Mouse (Mus musculus) embryonic facial prominence, embryonic 14.5 days (tissue): ENCODE data around the gene Myt1l. TPM values are rescaled to one million over a fixed set of nuclear protein-coding genes. Genes with fewer than 3 reads are reported as not detected.
A peak's percentile ranks its signal among the peaks of the same experiment; 100 is the strongest.

ENCODE experiments used
- ATAC-seq: fragments of 200-750 bp; cut with Nextera tagmentation; 2 replicates; pipeline ENCODE4 v1.8.0; 2017; ENCODE audit warnings: low read depth, moderate number of reproducible peaks, moderate TSS enrichment
- DNase-seq: peaks from one replicate; pipeline ENCODE4 v3.0.0-alpha.2; 2015; ENCODE audit warnings: low spot score
- H3K27ac ChIP-seq: fragments of 300-500 bp; sonication (generic); replicated peaks from 2 replicates; pipeline ENCODE4 v1.5.1; 2014; ENCODE audit warnings: low read depth, mild to moderate bottlenecking, low read length, moderate library complexity
- H3K27me3 ChIP-seq: fragments of 300-500 bp; sonication (generic); replicated peaks from 2 replicates; pipeline ENCODE4 v1.6.1; 2014; ENCODE audit warnings: low read length; ENCODE audit not compliant: control insufficient read depth, insufficient read depth
- H3K36me3 ChIP-seq: fragments of 300-500 bp; sonication (generic); 2 replicates; pipeline ENCODE4 v1.6.1; 2014; ENCODE audit warnings: low read length, mixed read lengths; ENCODE audit not compliant: control insufficient read depth, insufficient read depth
- H3K4me1 ChIP-seq: fragments of 300-500 bp; sonication (generic); 2 replicates; pipeline ENCODE4 v1.6.1; 2014; ENCODE audit warnings: antibody characterized with exemption, low read length; ENCODE audit not compliant: control insufficient read depth, insufficient read depth
- H3K4me2 ChIP-seq: fragments of 300-500 bp; sonication (generic); 2 replicates; pipeline ENCODE4 v1.6.1; 2014; ENCODE audit warnings: low read depth, mild to moderate bottlenecking, low read length, moderate library complexity, mixed read lengths
- H3K4me3 ChIP-seq: fragments of 300-500 bp; sonication (generic); 2 replicates; pipeline ENCODE4 v1.5.1; 2014; ENCODE audit warnings: low read depth, mild to moderate bottlenecking, low read length
- H3K9ac ChIP-seq: fragments of 300-500 bp; sonication (generic); 2 replicates; pipeline ENCODE4 v1.6.1; 2014; ENCODE audit warnings: low read depth, mild to moderate bottlenecking, low read length, moderate library complexity, mixed read lengths
- H3K9me3 ChIP-seq: fragments of 300-500 bp; sonication (generic); 2 replicates; pipeline ENCODE4 v1.6.1; 2016; ENCODE audit warnings: low read length; ENCODE audit not compliant: control insufficient read depth
- WGBS: fragments of 180-500 bp; shearing (Covaris S2); extraction: QIAGEN DNeasy Blood & Tissue Kit; methylation state at CpG from one replicate; pipeline ENCODE4 v1.1.7; 2014; 5-methylcytosine and 5-hydroxymethylcytosine counted together
- polyA plus RNA-seq: library from polyadenylated mRNA; unstranded; fragments of >200 nt; fragmentation: Nextera tagmentation; extraction: Ambion mirVana; gene quantifications from 2 replicates; pipeline ENCODE4 v1.2.1, GENCODE M21; 2014

The Myt1l gene
- polyA plus RNA-seq, 1 experiment from 2014 or later = 11.9 TPM

DNA sequence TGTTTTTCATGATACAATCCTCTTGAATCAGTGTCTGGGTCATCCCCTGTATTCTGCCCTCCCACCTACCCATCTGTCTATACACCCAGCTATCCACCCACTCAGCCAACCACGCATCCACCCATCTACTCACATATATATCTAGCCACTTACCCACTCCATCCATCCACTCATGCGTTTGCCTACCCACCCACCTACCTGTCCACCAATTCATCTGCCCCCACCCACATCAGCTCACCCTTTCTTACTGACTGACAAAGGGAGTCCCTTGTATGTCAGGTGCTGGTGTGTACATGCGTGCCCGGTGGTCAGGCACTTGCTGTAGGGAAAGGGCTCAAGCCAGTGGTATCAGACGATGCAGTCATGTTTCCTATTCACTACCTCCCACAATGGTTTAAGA is 423.3 kb downstream of the Myt1l start:
- H3K9ac ChIP-seq = no peak overlapping the region
- H3K36me3 ChIP-seq = no peaks in the 10 kb centered on the region
- no peak for DNase-seq
- no peak overlapping the region for H3K4me3 ChIP-seq
- no peak overlapping the region for H3K4me2 ChIP-seq
- 89% methylated on average over 5 of the region's 5 CpGs for WGBS
- no peaks in the 10 kb centered on the region for H3K27me3 ChIP-seq
- H3K9me3 ChIP-seq = no peaks in the 10 kb centered on the region
- H3K4me1 ChIP-seq = peaks cover 47% of the 10 kb centered on the region
- ATAC-seq = no peak
- no peak overlapping the region for H3K27ac ChIP-seq

DNA sequence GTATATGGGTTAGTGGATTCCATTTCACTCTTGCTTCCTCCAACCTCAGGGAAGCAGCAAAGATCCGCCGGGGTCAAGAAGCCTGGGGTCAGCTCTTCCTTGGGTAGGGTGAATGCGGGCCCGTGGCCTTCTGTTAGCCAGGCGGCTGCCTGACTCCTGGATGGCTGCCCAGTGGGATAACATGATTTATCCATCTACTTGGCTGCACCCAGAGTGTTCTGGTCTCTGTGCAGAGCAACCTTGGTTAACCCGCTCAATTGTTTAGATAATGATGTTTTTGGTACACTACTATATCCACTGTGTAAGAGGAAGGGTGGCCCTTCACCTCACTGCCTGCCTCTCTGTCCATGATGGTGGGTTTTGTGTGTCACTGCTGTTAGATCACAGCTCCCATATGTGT is 423.9 kb downstream of the Myt1l start:
- DNase-seq (no peak), ATAC-seq (no peak)
- peaks cover 47% of the 10 kb centered on the region for H3K4me1 ChIP-seq
- H3K4me2 ChIP-seq = no peak overlapping the region
- no peak overlapping the region for H3K4me3 ChIP-seq
- no peaks in the 10 kb centered on the region for H3K27me3 ChIP-seq
- no peaks in the 10 kb centered on the region for H3K9me3 ChIP-seq
- WGBS = 65% methylated on average over 6 of the region's 6 CpGs
- no peaks in the 10 kb centered on the region for H3K36me3 ChIP-seq
- no peak overlapping the region for H3K9ac ChIP-seq
- no peak overlapping the region for H3K27ac ChIP-seq

- DNase-seq = peak; percentile 63
- Histone ChIP-seq H3K9ac (peak overlapping the region; percentile 32; the same call in 1 of the 2 replicates), H3K27me3 (no peaks in the 10 kb centered on the region), H3K36me3 (no peaks in the 10 kb centered on the region), H3K4me1 (peaks cover 47% of the 10 kb centered on the region), H3K4me3 (no peak overlapping the region), H3K9me3 (no peaks in the 10 kb centered on the region), H3K27ac (peak overlapping the region; percentile 65), H3K4me2 (no peak overlapping the region)
- 31% methylated on average over 10 of the region's 11 CpGs for WGBS
- ATAC-seq = no peak
Observed at GRCm38 (mm10) chr12:29953999-29954398, 425.8 kb downstream of the Myt1l start.

- Histone ChIP-seq H3K9ac (no peak overlapping the region), H3K9me3 (no peaks in the 10 kb centered on the region), H3K4me1 (peaks cover 47% of the 10 kb centered on the region), H3K36me3 (no peaks in the 10 kb centered on the region), H3K27me3 (no peaks in the 10 kb centered on the region), H3K4me2 (no peak overlapping the region), H3K4me3 (no peak overlapping the region), H3K27ac (peak overlapping the region; percentile 65; the same call in 1 of the 2 replicates)
- DNase-seq = no peak
- WGBS = 61% methylated on average over 3 of the region's 3 CpGs
- ATAC-seq = peak; percentile 8; the same call in 1 of the 2 replicates
Observed at GRCm38 (mm10) chr12:29954464-29954863, 426.3 kb downstream of the Myt1l start.

DNA sequence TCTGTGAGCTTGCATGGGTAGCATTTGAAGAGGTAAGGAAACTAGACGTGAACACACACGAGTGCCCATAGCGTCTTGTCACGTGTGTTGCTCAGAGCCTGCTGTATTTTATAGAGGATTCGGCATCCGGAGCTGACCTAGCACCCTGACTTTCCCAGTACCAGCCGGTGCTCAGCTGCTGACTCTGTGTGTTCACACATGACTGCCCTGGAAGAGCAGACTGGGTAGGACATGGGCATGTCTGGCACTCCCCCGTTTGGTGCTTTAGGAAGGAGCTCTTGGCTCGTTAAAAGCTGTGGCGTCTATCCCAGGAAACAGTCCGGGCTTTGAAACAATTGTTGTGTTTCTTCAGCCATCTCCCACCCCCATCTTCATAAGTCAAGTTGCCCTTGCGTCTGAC is 428.8 kb downstream of the Myt1l start:
- Histone ChIP-seq H3K9ac (no peak overlapping the region), H3K4me2 (no peak overlapping the region), H3K4me3 (no peak overlapping the region), H3K27me3 (no peaks in the 10 kb centered on the region), H3K27ac (no peak overlapping the region), H3K4me1 (peaks cover 36% of the 10 kb centered on the region), H3K36me3 (no peaks in the 10 kb centered on the region), H3K9me3 (no peaks in the 10 kb centered on the region)
- 78% methylated on average over 12 of the region's 12 CpGs for WGBS
- DNase-seq (no peak), ATAC-seq (no peak)

DNA sequence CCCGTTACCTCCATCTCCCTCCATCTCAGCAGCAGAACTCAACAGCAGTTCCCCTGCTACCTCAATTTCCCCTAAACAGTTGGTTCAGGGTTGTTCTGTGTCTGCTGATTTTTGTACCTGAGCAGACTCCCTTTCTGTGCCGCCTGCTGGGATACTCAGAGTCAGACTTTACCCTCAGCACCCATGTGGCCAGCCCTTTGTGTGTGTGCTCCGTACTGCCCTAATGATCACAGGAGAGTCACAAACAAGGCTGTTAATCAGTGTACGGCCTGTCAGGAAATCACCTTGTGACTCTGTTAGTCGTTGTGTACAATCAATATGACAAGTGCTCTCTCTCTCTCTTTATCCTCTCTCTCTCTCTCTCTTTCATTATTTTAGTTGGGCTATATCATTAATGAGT is 430.5 kb downstream of the Myt1l start:
- H3K27me3 ChIP-seq = no peaks in the 10 kb centered on the region
- WGBS = 81% methylated on average over 5 of the region's 5 CpGs
- H3K9me3 ChIP-seq = no peaks in the 10 kb centered on the region
- no peak for ATAC-seq
- H3K36me3 ChIP-seq = 0 out of 2 replicates have a peak, but pooled peaks cover 4% of the 10 kb centered on the region
- H3K9ac ChIP-seq = no peak overlapping the region
- no peak overlapping the region for H3K4me3 ChIP-seq
- H3K4me1 ChIP-seq = peaks cover 21% of the 10 kb centered on the region
- no peak for DNase-seq
- no peak overlapping the region for H3K27ac ChIP-seq
- H3K4me2 ChIP-seq = no peak overlapping the region

DNA sequence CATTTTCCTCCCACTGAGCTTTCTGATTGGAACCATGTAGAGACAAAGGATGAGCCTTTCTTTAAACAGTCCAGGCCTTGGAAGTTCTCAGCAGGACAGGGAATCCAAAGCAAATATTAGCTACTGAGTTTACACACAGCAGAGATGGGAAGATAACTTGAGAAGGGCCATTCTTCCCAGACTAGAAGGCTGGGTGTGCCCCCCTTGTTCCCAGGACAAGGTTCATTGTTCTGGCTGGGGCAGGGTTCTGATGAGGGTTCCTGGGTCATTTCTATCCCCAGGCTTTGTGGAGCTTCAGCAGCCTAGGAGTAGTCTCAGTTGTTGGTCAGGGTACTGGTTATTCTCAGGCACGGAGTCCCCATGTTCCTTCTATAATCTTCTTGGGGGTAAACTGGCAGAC is 432.9 kb downstream of the Myt1l start:
- DNase-seq = no peak
- peaks cover 15% of the 10 kb centered on the region for H3K4me1 ChIP-seq
- no peak overlapping the region for H3K4me3 ChIP-seq
- 87% methylated on average over 1 of the region's 1 CpGs for WGBS
- no peaks in the 10 kb centered on the region for H3K9me3 ChIP-seq
- H3K36me3 ChIP-seq = 0 out of 2 replicates have a peak, but pooled peaks cover 8% of the 10 kb centered on the region
- ATAC-seq = no peak
- no peaks in the 10 kb centered on the region for H3K27me3 ChIP-seq
- no peak overlapping the region for H3K4me2 ChIP-seq
- H3K27ac ChIP-seq = no peak overlapping the region
- no peak overlapping the region for H3K9ac ChIP-seq

- Histone ChIP-seq H3K4me2 (no peak overlapping the region), H3K4me1 (peaks cover 16% of the 10 kb centered on the region), H3K4me3 (no peak overlapping the region), H3K9ac (no peak overlapping the region), H3K36me3 (0 out of 2 replicates have a peak, but pooled peaks cover 8% of the 10 kb centered on the region), H3K27me3 (no peaks in the 10 kb centered on the region), H3K9me3 (no peaks in the 10 kb centered on the region), H3K27ac (no peak overlapping the region)
- 81% methylated on average over 6 of the region's 6 CpGs for WGBS
- DNase-seq = no peak
- no peak for ATAC-seq
Observed at GRCm38 (mm10) chr12:29965016-29965415, 436.8 kb downstream of the Myt1l start.

GRCm38 (mm10) chr12:29971795-29972464 is 443.7 kb downstream of the Myt1l start:
- Histone ChIP-seq H3K27ac (peak overlapping the region; percentile 28; the same call in 1 of the 2 replicates), H3K4me1 (peaks cover 17% of the 10 kb centered on the region), H3K4me2 (no peak overlapping the region), H3K9me3 (no peaks in the 10 kb centered on the region), H3K9ac (no peak overlapping the region), H3K36me3 (peaks cover 28% of the 10 kb centered on the region), H3K4me3 (no peak overlapping the region), H3K27me3 (no peaks in the 10 kb centered on the region)
- no peak for DNase-seq
- 75% methylated on average over 7 of the region's 7 CpGs for whole genome bisulfite sequencing
- ATAC-seq = no peak
